Mouse (Mus musculus) MN1 (cell line): ENCODE measurements around the gene Olfr1044.
"Not testable (repeated sequence)": the region's sequence is repeated elsewhere in the genome, so short reads cannot be mapped to it uniquely, and the experiment has no call there.

Experiments used
- DNase-seq: peaks from one replicate; pipeline ENCODE4 v3.0.0-alpha.2; 2016; ENCODE audit warnings: low spot score

The Olfr1044 gene

DNA sequence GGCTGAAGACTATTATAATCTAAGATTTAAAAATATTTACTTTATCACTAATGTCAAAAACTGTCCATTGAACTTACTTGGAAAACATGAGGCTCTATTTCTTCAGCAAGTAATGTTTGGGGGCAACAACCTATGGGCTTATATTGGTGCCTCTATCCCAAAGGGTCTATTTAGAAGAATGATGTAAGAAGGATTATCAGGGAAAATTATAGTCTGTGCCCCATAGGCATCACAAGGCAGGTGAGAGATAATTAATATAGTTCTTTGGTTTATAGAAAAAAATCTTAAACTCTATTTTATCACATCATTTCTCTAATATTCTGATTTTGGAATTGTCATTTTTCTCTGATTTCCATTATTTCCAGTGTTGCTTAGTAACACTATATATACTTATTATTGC, at the start of gene Olfr1044:
Gene Olfr1044, minus strand, starts transcription at position 101 of the 400 bp plus-strand sequence.
- no peak for DNase-seq

GRCm38 (mm10) chr2:86219214-86219613, 41.6 kb upstream of the Olfr1044 start, which contains the start of gene Olfr1046:
TSS of gene Olfr1046 (minus strand) at chr2:86219314.
- no peak for DNase-seq

- DNase-seq = no peak
Observed at GRCm38 (mm10) chr2:86202909-86203308, 25.3 kb upstream of the Olfr1044 start, which contains the start of gene Olfr1045. TSS of gene Olfr1045 (minus strand) at chr2:86203009.

- DNase-seq = no peak
Observed at GRCm38 (mm10) chr2:86195863-86196262, 18.2 kb upstream of the Olfr1044 start.

DNA sequence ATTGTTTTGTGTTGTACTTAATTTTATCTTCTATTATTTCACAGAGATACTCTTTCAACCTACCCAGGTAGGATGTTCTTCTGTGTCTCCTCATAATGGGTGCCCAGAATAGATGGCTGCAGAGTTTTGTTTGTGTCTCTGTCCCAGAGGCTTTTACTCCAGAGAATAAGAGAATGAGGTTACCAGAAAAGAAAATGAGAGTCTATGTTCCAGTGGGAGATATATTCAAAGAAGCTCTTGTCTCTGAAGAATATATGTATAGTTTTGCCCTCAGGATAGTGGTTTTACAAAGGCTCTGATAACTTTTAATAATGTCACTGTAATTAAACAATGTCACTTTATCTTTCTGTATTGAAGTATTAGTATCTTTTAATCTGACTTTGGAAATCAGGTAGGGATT, 8.0 kb upstream of the Olfr1044 start, which contains the start of gene Olfr52:
Gene Olfr52, minus strand, starts transcription at position 101 of the 400 bp plus-strand sequence.
- DNase-seq = no peak

DNA sequence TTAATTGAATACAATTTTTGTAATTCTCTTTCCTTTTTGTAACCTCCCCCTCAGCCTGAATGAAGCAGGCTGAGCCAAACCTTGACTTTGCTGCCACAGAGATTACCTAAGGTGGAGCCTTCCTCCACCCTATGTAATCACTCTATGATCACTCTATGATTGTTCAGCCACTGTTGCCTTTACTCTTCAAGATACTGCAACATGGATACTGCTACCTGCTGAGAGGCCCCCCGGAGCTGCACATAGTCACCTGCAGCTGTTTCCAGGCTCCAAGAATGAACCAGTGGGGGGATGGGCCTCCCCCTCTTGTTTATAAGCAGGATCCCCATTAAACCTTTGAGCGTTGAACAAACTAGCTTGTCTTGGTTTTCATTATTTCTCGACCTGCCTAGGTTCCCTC, 2.3 kb upstream of the Olfr1044 start:
- DNase-seq = no peak

GRCm38 (mm10) chr2:86175422-86175821, 2.2 kb downstream of the Olfr1044 start:
- DNase-seq = not testable (repeated sequence)

DNA sequence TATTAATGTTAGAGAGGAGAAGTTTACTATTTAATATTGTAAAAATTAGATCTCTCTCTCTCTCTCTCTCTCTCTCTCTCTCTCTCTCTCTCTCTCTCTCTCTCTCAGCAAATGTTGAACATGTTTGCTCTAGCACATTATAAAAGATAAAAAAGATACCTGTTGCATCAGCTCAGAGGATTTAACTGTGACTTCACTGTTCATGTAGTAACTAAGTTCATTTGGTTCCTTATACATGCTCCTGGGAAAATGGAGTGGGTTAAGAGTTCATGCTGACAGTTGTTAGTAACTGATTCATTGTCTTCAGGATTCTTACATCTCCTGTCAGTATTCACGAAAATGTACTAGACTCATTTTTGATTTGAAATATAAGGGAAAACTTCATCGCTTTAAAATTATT, 10.2 kb downstream of the Olfr1044 start, which contains the start of gene Olfr1043:
Gene Olfr1043, minus strand, starts transcription at position 101 of the 400 bp plus-strand sequence.
- no peak for DNase-seq

DNA sequence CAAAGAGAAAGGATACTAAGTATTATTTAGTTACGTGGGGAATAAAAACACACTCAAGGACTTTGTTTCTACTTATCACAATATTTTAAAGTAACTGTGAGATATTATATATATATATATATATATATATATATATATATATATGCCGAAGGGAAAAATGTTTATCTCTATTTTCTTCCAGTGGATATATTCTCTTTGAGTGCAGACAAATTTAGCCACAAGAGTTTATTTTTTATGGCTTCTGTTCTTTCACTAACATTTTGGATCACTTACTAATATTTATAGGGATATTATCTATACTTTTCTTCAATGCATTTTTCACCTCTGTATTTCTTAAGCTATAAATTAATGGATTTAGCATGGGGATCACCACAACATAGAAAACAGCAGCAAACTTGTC, 15.9 kb downstream of the Olfr1044 start, which contains the start of gene Olfr1042:
Gene Olfr1042, minus strand, starts transcription at position 101 of the 400 bp plus-strand sequence.
- DNase-seq = no peak

DNA sequence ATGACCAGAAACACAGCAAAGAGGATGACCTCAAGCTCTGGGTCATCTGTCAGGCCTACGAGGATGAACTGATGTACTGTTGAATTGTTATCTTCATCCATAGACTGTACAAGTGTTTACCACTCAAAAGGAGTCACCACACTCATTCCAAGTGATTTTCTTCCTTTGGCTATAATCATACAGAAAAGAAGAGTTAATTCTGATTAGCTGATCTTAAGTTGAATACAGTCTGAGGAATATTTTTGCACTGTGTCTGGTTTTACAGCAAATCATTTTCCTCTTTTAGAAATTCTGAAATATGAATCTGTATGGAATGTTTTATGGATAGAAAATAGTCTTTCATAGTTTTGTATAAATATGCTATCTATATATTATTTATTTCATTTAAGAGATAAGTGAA, 31.0 kb downstream of the Olfr1044 start, which contains the start of gene Olfr1040:
Gene Olfr1040, minus strand, starts transcription at position 101 of the 400 bp plus-strand sequence.
- no peak for DNase-seq

GRCm38 (mm10) chr2:86135828-86136227, 41.8 kb downstream of the Olfr1044 start, which contains the start of gene Olfr1039:
TSS of gene Olfr1039 (minus strand) at chr2:86135928.
- DNase-seq = no peak
